ENCODE assay signal across 8 mouse cellular contexts in genomic region chr10:128803361-128803760, GRCm38 (mm10). TPM values are rescaled to one million over a fixed set of nuclear protein-coding genes. Genes with fewer than 3 reads are reported as not detected.
DNase-seq lines count a peak whose midpoint lies in the region; ATAC-seq and TF ChIP-seq lines count a peak whose summit lies in the region.

No protein-coding gene starts in this region.

- TF ChIP-seq CTCF in kidney, postnatal 0 days (IDR thresholded peaks at IDR 0.05; ENCODE audit: low read depth) = no peak

- peaks cover 13% of the 10 kb centered on the region; the same call in 1 of the 2 replicates for H3K36me3 ChIP-seq in kidney, postnatal 0 days (ENCODE audit: insufficient read depth, low read length)
- no peaks in the 10 kb centered on the region for H3K36me3 ChIP-seq in embryonic facial prominence, embryonic 11.5 days (replicated peaks; ENCODE audit: control insufficient read depth, insufficient read depth, low read depth, low read length)
- H3K36me3 ChIP-seq in intestine, embryonic 15.5 days = peaks cover 4% of the 10 kb centered on the region
- peaks cover 24% of the 10 kb centered on the region for H3K36me3 ChIP-seq in neural tube, embryonic 12.5 days

- H3K27ac ChIP-seq in kidney, postnatal 0 days = peak overlapping the region; percentile 98
- 0 out of 2 replicates have a peak overlapping the region, but pooled peaks have one; percentile 13 for H3K27ac ChIP-seq in embryonic facial prominence, embryonic 11.5 days (replicated peaks; ENCODE audit: low read depth, low read length)
- H3K27ac ChIP-seq in intestine, embryonic 15.5 days = peak overlapping the region; percentile 99
- no peak overlapping the region; the same call in 1 of the 2 replicates for H3K27ac ChIP-seq in neural tube, embryonic 12.5 days

- peak; percentile 44 for DNase-seq in kidney, postnatal 0 days (ENCODE audit: low spot score)
- no peak for DNase-seq in kidney, postnatal 4 days
- no peak for DNase-seq in embryonic facial prominence, embryonic 11.5 days (ENCODE audit: low spot score)
- no peak for DNase-seq in thymus, postnatal 36 days
- DNase-seq in right cerebral cortex, postnatal 10 days (ENCODE audit: low spot score in 2 of 2) = no peak
- DNase-seq in T-cell, adult 2 months (ENCODE audit: low spot score) = no peak

- no peaks in the 10 kb centered on the region for H3K27me3 ChIP-seq in kidney, postnatal 0 days (ENCODE audit: insufficient read depth, low read length)
- H3K27me3 ChIP-seq in embryonic facial prominence, embryonic 11.5 days (ENCODE audit: control insufficient read depth, insufficient read depth, low read length) = no peaks in the 10 kb centered on the region
- no peaks in the 10 kb centered on the region for H3K27me3 ChIP-seq in intestine, embryonic 15.5 days (replicated peaks)
- no peaks in the 10 kb centered on the region for H3K27me3 ChIP-seq in neural tube, embryonic 12.5 days (replicated peaks)

- ATAC-seq in kidney, postnatal 0 days (replicated peaks; ENCODE audit: low FRiP score, low read depth) = no peak
- no peak for ATAC-seq in embryonic facial prominence, embryonic 11.5 days (replicated peaks; ENCODE audit: insufficient number of reproducible peaks, low FRiP score, low TSS enrichment, low read depth)
- no peak for ATAC-seq in intestine, embryonic 15.5 days
- no peak for ATAC-seq in neural tube, embryonic 12.5 days (ENCODE audit: low FRiP score, low read depth)

- peak overlapping the region; percentile 85 for H3K9ac ChIP-seq in kidney, postnatal 0 days (ENCODE audit: low read depth, low read length)
- H3K9ac ChIP-seq in embryonic facial prominence, embryonic 11.5 days (replicated peaks; ENCODE audit: low read length) = peak overlapping the region; percentile 85
- H3K9ac ChIP-seq in intestine, embryonic 15.5 days = peak overlapping the region; percentile 89
- peak overlapping the region; percentile 78 for H3K9ac ChIP-seq in neural tube, embryonic 12.5 days

- H3K9me3 ChIP-seq in kidney, postnatal 0 days (replicated peaks; ENCODE audit: low read length) = no peaks in the 10 kb centered on the region
- H3K9me3 ChIP-seq in embryonic facial prominence, embryonic 11.5 days (replicated peaks; ENCODE audit: control insufficient read depth, low read length) = no peaks in the 10 kb centered on the region
- H3K9me3 ChIP-seq in intestine, embryonic 15.5 days = no peaks in the 10 kb centered on the region
- H3K9me3 ChIP-seq in neural tube, embryonic 12.5 days = no peaks in the 10 kb centered on the region

- 7% methylated on average over 6 of the region's 6 CpGs for WGBS in kidney, postnatal 0 days
- 8% methylated on average over 6 of the region's 6 CpGs for WGBS in embryonic facial prominence, embryonic 11.5 days
- 18% methylated on average over 6 of the region's 6 CpGs for WGBS in intestine, embryonic 15.5 days
- 20% methylated on average over 6 of the region's 6 CpGs for WGBS in neural tube, embryonic 12.5 days

- peak overlapping the region; percentile 72 for H3K4me2 ChIP-seq in kidney, postnatal 0 days (ENCODE audit: low read length)
- H3K4me2 ChIP-seq in embryonic facial prominence, embryonic 11.5 days (ENCODE audit: low read depth, low read length) = peak overlapping the region; percentile 54
- peak overlapping the region; percentile 81 for H3K4me2 ChIP-seq in intestine, embryonic 15.5 days (replicated peaks)
- peak overlapping the region; percentile 78 for H3K4me2 ChIP-seq in neural tube, embryonic 12.5 days (replicated peaks)

- H3K4me1 ChIP-seq in kidney, postnatal 0 days (replicated peaks; ENCODE audit: insufficient read depth, low read length) = peaks cover 30% of the 10 kb centered on the region
- H3K4me1 ChIP-seq in embryonic facial prominence, embryonic 11.5 days (ENCODE audit: control insufficient read depth, insufficient read depth, low read length) = no peaks in the 10 kb centered on the region
- H3K4me1 ChIP-seq in intestine, embryonic 15.5 days (replicated peaks) = peaks cover 32% of the 10 kb centered on the region
- H3K4me1 ChIP-seq in neural tube, embryonic 12.5 days = peaks cover 40% of the 10 kb centered on the region

- peak overlapping the region; percentile 74 for H3K4me3 ChIP-seq in kidney, postnatal 0 days (replicated peaks; ENCODE audit: low read depth, low read length)
- peak overlapping the region; percentile 82 for H3K4me3 ChIP-seq in embryonic facial prominence, embryonic 11.5 days (ENCODE audit: low read depth, low read length)
- peak overlapping the region; percentile 83 for H3K4me3 ChIP-seq in intestine, embryonic 15.5 days (replicated peaks)
- peak overlapping the region; percentile 82 for H3K4me3 ChIP-seq in neural tube, embryonic 12.5 days

RNA-seq across cellular contexts. Expression of gene Dnajc14, which starts 0.5 kb away (rescaled TPM):
- polyA plus RNA-seq in kidney, postnatal 0 days (2015; fragmentation: Nextera tagmentation; extraction: Ambion mirVana) = 46.2 and 48.5 TPM in 2 replicates
- polyA plus RNA-seq in embryonic facial prominence, embryonic 11.5 days (2014; fragmentation: Nextera tagmentation; extraction: Ambion mirVana) = 33.8 and 35.0 TPM in 2 replicates
- polyA plus RNA-seq in intestine, embryonic 15.5 days (2015; fragmentation: Nextera tagmentation; extraction: Ambion mirVana) = 44.6 and 47.6 TPM in 2 replicates
- 60.2 and 63.3 TPM in 2 replicates for polyA plus RNA-seq in neural tube, embryonic 12.5 days (2016; fragmentation: Nextera tagmentation; extraction: Ambion mirVana)

RNA-seq across cellular contexts. Expression of gene Tmem198b, which starts 0.8 kb away (rescaled TPM):
- polyA plus RNA-seq in kidney, postnatal 0 days (2015; fragmentation: Nextera tagmentation; extraction: Ambion mirVana) = 11.7 and 13.2 TPM in 2 replicates
- polyA plus RNA-seq in embryonic facial prominence, embryonic 11.5 days (2014; fragmentation: Nextera tagmentation; extraction: Ambion mirVana) = 14.2 and 14.8 TPM in 2 replicates
- polyA plus RNA-seq in intestine, embryonic 15.5 days (2015; fragmentation: Nextera tagmentation; extraction: Ambion mirVana) = 11.2 and 12.7 TPM in 2 replicates
- 18.7 and 19.7 TPM in 2 replicates for polyA plus RNA-seq in neural tube, embryonic 12.5 days (2016; fragmentation: Nextera tagmentation; extraction: Ambion mirVana)

RNA-seq across cellular contexts. Expression of gene Mmp19, which starts 12.7 kb away (rescaled TPM):
- 0.55 and 0.64 TPM in 2 replicates for polyA plus RNA-seq in kidney, postnatal 0 days (2015; fragmentation: Nextera tagmentation; extraction: Ambion mirVana)
- polyA plus RNA-seq in embryonic facial prominence, embryonic 11.5 days (2014; fragmentation: Nextera tagmentation; extraction: Ambion mirVana) = 0.21 and 0.24 TPM in 2 replicates
- polyA plus RNA-seq in intestine, embryonic 15.5 days (2015; fragmentation: Nextera tagmentation; extraction: Ambion mirVana) = 0.60 and 1.0 TPM in 2 replicates
- polyA plus RNA-seq in neural tube, embryonic 12.5 days (2016; fragmentation: Nextera tagmentation; extraction: Ambion mirVana) = 0.28 and 0.54 TPM in 2 replicates

RNA-seq across cellular contexts. Expression of gene Sarnp, which starts 13.8 kb away (rescaled TPM):
- polyA plus RNA-seq in kidney, postnatal 0 days (2015; fragmentation: Nextera tagmentation; extraction: Ambion mirVana) = 164 and 175 TPM in 2 replicates
- polyA plus RNA-seq in embryonic facial prominence, embryonic 11.5 days (2014; fragmentation: Nextera tagmentation; extraction: Ambion mirVana) = 279 and 318 TPM in 2 replicates
- polyA plus RNA-seq in intestine, embryonic 15.5 days (2015; fragmentation: Nextera tagmentation; extraction: Ambion mirVana) = 186 and 201 TPM in 2 replicates
- 198 and 235 TPM in 2 replicates for polyA plus RNA-seq in neural tube, embryonic 12.5 days (2016; fragmentation: Nextera tagmentation; extraction: Ambion mirVana)

RNA-seq across cellular contexts. Expression of gene Ormdl2, which starts 18.1 kb away (rescaled TPM):
- 87.2 and 87.5 TPM in 2 replicates for polyA plus RNA-seq in kidney, postnatal 0 days (2015; fragmentation: Nextera tagmentation; extraction: Ambion mirVana)
- polyA plus RNA-seq in embryonic facial prominence, embryonic 11.5 days (2014; fragmentation: Nextera tagmentation; extraction: Ambion mirVana) = 47.7 and 48.0 TPM in 2 replicates
- polyA plus RNA-seq in intestine, embryonic 15.5 days (2015; fragmentation: Nextera tagmentation; extraction: Ambion mirVana) = 101 and 116 TPM in 2 replicates
- polyA plus RNA-seq in neural tube, embryonic 12.5 days (2016; fragmentation: Nextera tagmentation; extraction: Ambion mirVana) = 31.2 and 37.2 TPM in 2 replicates
